Mouse (Mus musculus) embryonic stem cell, embryonic (primary cell): ENCODE measurements around the gene Tmem200a.
"Not testable (repeated sequence)": the region's sequence is repeated elsewhere in the genome, so short reads cannot be mapped to it uniquely, and the experiment has no call there.

ENCODE experiments used
- CTCF ChIA-PET, 4 experiments: fragments of 300-600 bp in 2 of 4; fragments of 350-600 bp in 2 of 4; sonication (Branson Sonifier 250); formaldehyde crosslinking; loops; one replicate each; lab custom pipeline; 2022; ENCODE audit warnings: inconsistent platforms in 2 of 4; lab: Charles Lee
- POLR2A ChIA-PET, 4 experiments: fragments of 300-600 bp in 2 of 4; fragments of 350-600 bp in 2 of 4; sonication (Branson Sonifier 250); formaldehyde crosslinking; loops; one replicate each; lab custom pipeline; 2022; ENCODE audit warnings: antibody characterized with exemption in 4 of 4, inconsistent platforms in 1 of 4; lab: Charles Lee

Tmem200a gene

GRCm38 (mm10) chr10:25920640-25921278 lies 158.1 kb downstream of the Tmem200a start:
- ChIA-PET POLR2A (interaction anchor here in 1 of 4 experiments (0.6 kb wide), 1 partner anchor 291 kb away, joined by 3 read pairs; no protein-coding TSS in a partner anchor), CTCF (no interaction called here)

DNA sequence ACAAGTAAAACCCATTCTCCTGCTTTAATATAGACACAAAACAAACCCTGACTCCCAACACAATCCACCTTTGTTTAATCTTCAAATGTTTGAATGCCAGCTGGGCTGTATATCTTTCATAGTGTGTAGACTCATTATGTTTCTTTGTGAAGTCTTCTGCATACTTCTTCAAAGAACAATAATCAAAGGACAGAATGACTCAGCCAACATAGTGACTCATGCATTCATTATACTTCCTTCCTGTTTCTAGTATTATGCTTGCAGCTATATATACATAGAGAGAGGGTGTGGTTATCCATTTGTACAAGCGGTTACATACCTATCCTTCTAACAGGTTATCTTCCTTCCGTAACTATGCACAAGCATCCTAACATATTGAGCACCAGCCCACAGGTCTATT lies 160.7 kb downstream of the Tmem200a start:
- ChIA-PET POLR2A (no interaction called here), CTCF (no interaction called here)

GRCm38 (mm10) chr10:25910270-25910669 lies 168.6 kb downstream of the Tmem200a start:
- CTCF ChIA-PET: no interaction called here
- POLR2A ChIA-PET: interaction anchor here in 1 of 4 experiments (0.5 kb wide), 1 partner anchor 112 kb away, joined by 4 read pairs; no protein-coding TSS in a partner anchor

DNA sequence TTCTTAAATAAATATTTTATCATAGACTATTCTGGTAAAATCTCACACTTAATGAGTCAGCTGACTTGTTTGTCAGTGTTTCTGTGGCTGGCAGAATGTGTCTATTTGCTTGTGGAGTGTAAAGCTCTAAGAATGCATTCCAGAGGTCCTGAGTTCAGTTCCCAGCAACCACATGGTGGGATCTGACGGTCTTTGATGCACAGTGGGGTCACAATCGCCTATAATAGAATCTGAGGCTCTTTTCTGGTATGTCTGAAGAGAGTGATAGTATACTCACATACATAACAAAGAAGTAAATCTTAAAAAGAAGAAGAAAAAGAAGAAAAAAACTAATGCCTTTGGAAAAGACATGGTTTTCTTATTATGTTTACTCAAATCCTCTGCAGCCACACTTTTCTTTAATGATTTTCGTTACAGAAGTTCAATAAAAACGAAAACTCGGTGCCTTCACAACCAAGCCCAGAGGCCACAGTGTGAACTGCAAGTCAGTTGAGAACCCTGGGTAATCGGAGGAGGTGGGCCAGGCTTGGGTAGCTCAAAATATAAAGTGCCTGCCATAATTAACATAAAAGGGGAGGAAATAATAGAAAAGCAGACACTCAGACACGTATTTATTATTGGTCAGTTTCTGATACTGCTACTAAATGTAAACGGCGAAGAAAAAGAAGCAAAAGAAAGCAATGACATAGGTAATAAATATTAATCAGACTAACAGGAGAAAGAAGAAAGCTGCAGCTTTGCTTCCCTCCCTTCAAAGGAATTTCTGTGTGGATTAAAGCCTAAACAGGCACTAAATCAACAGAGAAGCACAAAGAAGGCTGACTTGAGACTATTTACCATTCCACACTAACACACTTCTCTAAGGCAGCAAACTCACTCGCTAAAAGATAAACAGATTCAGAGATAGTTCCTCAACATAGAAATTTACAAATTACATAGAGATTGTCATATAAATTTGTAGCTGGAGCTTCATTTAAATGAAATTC lies 170.5 kb downstream of the Tmem200a start:
- ChIA-PET POLR2A (no interaction called here), CTCF (interaction anchor here in 1 of 4 experiments (0.6 kb wide), 2 partner anchors 276 to 706 kb away, joined by 3 read pairs; no protein-coding TSS in a partner anchor)

DNA sequence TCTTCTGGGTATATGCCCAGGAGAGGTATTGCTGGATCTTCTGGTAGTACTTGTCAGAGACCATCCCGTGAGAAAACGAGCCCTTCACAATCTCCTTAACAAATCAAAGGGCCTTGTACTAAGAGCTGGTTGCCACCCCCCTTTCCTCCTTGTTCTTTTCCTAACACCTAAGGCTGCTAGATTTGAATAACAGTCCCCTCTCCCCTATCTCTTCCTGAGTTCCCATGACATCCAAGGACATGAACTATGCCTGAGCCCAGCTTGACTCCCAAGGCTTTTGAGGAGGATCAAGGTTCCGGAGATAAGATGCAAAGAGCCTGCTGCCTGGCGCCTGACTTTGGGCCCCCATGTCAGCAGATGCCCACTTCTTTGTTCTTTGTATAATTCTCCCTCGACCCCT lies 184.7 kb downstream of the Tmem200a start:
- POLR2A ChIA-PET: interaction anchor here in 1 of 4 experiments (1.2 kb wide), 1 partner anchor 12 kb away, joined by 3 read pairs; no protein-coding TSS in a partner anchor
- CTCF ChIA-PET: not testable (repeated sequence)

DNA sequence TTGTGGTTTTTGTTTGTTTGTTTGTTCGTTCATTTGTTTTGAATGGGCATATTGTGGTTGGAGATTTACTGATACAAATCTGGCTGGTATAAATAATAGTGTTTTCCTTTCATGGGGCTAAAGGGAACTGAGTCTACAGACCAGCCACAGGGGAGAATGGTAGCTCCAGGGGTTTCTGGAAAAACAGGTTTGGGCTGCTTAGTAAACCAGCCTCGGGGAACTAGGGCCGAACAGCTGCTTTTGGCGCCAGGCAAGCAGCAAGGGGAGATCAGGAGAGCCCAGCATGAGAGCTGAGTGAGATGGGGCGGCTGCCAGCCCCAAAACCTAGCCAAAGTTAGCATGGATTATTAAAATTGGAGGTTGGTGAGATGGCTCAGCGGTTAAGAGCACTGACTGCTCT lies 191.6 kb downstream of the Tmem200a start:
- POLR2A ChIA-PET: no interaction called here
- CTCF ChIA-PET: no interaction called here

DNA sequence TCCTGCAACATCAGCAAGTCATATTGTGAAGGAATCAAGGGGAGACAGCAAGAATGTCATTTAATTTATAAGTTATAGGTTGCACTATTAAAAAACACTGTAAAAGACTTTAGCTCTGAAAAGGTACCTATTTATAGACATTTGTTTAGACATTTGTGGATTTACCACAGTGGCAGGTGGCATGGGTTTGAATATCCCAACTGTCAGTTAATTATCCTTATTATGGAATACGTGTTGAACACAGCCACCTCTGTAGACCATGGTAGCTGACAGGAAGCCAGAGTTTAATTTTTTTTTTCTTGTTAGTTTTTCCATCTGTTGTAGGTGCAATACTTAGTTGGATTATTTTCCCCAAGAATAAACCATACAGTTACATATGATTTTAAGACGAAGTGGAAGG lies 194.3 kb downstream of the Tmem200a start:
- POLR2A ChIA-PET: no interaction called here

DNA sequence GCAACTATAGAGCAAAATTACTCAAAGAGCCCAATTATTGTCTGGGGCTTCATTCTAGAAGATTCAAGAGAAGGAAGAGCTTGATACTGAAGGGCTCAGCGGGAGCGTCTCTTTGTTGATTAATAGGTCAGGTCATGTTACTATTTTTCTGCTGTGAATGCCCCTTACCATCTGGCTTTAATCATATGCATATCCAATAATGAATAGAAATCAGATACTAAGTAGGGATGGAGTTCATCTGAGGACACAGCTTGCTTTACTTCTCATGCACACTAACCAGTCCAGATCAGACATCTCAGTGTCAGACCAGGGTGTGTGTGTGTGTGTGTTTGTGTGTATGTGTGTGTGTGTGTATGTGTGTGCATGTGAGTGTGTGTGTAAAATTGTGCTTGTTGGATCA lies 201.1 kb downstream of the Tmem200a start:
- POLR2A ChIA-PET: no interaction called here
- CTCF ChIA-PET: interaction anchor here in 2 of 4 experiments (0.5 to 0.6 kb wide), 2 partner anchors 21 to 201 kb away, joined by 3 read pairs; partner anchors contain the start of gene Tmem200a (in 1 of the 2)

More for the DNA sequence above, 194.3 kb downstream of the Tmem200a start:
- CTCF ChIA-PET: no interaction called here

DNA sequence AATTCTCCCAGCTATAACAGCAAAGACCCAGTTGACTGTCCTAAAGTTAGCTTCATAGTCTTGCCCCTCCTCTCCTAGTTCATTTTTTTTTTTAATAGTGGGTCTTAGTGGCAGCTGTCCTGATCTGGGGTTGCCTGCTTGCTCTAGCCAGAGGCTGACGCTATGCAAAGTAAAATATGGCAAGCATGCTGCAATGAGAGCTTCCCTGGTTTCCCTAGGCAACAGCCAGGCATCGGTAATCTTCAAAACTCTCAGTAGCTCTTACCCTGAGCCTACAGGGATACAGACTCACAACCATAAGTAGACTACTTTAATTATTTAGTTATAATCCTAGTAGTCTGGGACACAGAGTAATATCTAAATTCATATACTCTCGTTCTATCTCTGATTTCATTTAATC lies 202.0 kb downstream of the Tmem200a start:
- CTCF ChIA-PET: no interaction called here
- POLR2A ChIA-PET: interaction anchor here in 1 of 4 experiments (0.6 kb wide), 1 partner anchor 10 kb away, joined by 3 read pairs; no protein-coding TSS in a partner anchor

- ChIA-PET CTCF (no interaction called here), POLR2A (no interaction called here)
These were observed 210.1 kb downstream of the Tmem200a start for GRCm38 (mm10) chr10:25868739-25869138.
